Mouse (Mus musculus) gastrocnemius, postnatal 36 days (tissue): ENCODE data around the gene Ldlrad3. TPM values are rescaled to one million over a fixed set of nuclear protein-coding genes. Genes with fewer than 3 reads are reported as not detected.

Experiments used
- DNase-seq, 2 experiments: peaks; one replicate each; pipeline ENCODE4 v3.0.0; 2022
- intact Hi-C: fragments of 180-260 bp; cut with DNase I; formaldehyde crosslinking; loops from one replicate; pipeline ENCODE4 v1.15.1; 2025
- total RNA-seq, 2 experiments: library from RNA; stranded (reverse); gene quantifications; 2 replicates each; pipeline ENCODE4 v1.2.3; 2021

Ldlrad3 gene
- total RNA-seq, 2 experiments from 2014 or later = 4.1 to 5.4 TPM

GRCm38 (mm10) chr2:102091516-102092350 lies 94.5 kb downstream of the Ldlrad3 start:
- DNase-seq = peak in 1 of 2 experiments; percentile 65
- intact Hi-C loops = loop anchor here (2.0 to 5.0 kb wide), 3 partner anchors 96 to 361 kb away; partner anchors contain the start of genes Fjx1 and Ldlrad3

- intact Hi-C loops = no loop called here
- no peak for DNase-seq
These were observed 98.4 kb downstream of the Ldlrad3 start for GRCm38 (mm10) chr2:102087787-102088186.

GRCm38 (mm10) chr2:102086583-102086982 lies 99.6 kb downstream of the Ldlrad3 start:
- DNase-seq = no peak
- intact Hi-C loops = no loop called here

- DNase-seq = no peak
- intact Hi-C loops = no loop called here
These were observed 103.4 kb downstream of the Ldlrad3 start for GRCm38 (mm10) chr2:102082782-102083181.

GRCm38 (mm10) chr2:102077554-102077953 lies 108.6 kb downstream of the Ldlrad3 start:
- DNase-seq = peak in 1 of 2 experiments; percentile 48
- intact Hi-C loops = no loop called here

GRCm38 (mm10) chr2:102076237-102076636 lies 109.9 kb downstream of the Ldlrad3 start:
- DNase-seq = no peak
- intact Hi-C loops = no loop called here

- DNase-seq = no peak
- intact Hi-C loops = no loop called here
These were observed 112.7 kb downstream of the Ldlrad3 start for GRCm38 (mm10) chr2:102073266-102074037.

GRCm38 (mm10) chr2:102072859-102073258 lies 113.3 kb downstream of the Ldlrad3 start:
- no peak for DNase-seq
- intact Hi-C loops = no loop called here

- intact Hi-C loops = no loop called here
- no peak for DNase-seq
These were observed 115.0 kb downstream of the Ldlrad3 start for GRCm38 (mm10) chr2:102071022-102071717.

- no peak for DNase-seq
- intact Hi-C loops = no loop called here
These were observed 121.3 kb downstream of the Ldlrad3 start for GRCm38 (mm10) chr2:102064826-102065441.

GRCm38 (mm10) chr2:102063906-102064505 lies 122.2 kb downstream of the Ldlrad3 start:
- no peak for DNase-seq
- intact Hi-C loops = no loop called here

GRCm38 (mm10) chr2:102062861-102063468 lies 123.2 kb downstream of the Ldlrad3 start:
- DNase-seq = no peak
- intact Hi-C loops = no loop called here

- no peak for DNase-seq
- intact Hi-C loops = no loop called here
These were observed 124.3 kb downstream of the Ldlrad3 start for GRCm38 (mm10) chr2:102061921-102062320.

- intact Hi-C loops = no loop called here
- no peak for DNase-seq
These were observed 128.4 kb downstream of the Ldlrad3 start for GRCm38 (mm10) chr2:102057746-102058145.

GRCm38 (mm10) chr2:102057029-102057685 lies 129.0 kb downstream of the Ldlrad3 start:
- intact Hi-C loops = no loop called here
- DNase-seq = no peak

- intact Hi-C loops = no loop called here
- no peak for DNase-seq
These were observed 130.0 kb downstream of the Ldlrad3 start for GRCm38 (mm10) chr2:102056144-102056543.

GRCm38 (mm10) chr2:102052951-102053660 lies 133.1 kb downstream of the Ldlrad3 start:
- DNase-seq = no peak
- intact Hi-C loops = no loop called here

- no peak for DNase-seq
- intact Hi-C loops = no loop called here
These were observed 133.8 kb downstream of the Ldlrad3 start for GRCm38 (mm10) chr2:102052353-102052752.
